Mouse (Mus musculus): ENCODE data around the gene Ptprm. TPM values are rescaled to one million over a fixed set of nuclear protein-coding genes. Genes with fewer than 3 reads are reported as not detected.

The Ptprm gene
- polyA plus RNA-seq, 1 experiment = not detected

GRCm38 (mm10) chr17:66720200-66720991 lies 633.9 kb downstream of the Ptprm start:
- no peak overlapping the region for H3K4me3 ChIP-seq (replicated peaks)
- peaks cover 8% of the 10 kb centered on the region; the same call in 1 of the 2 replicates for H3K9me3 ChIP-seq (ENCODE audit: control insufficient read depth, low read length)
- no peaks in the 10 kb centered on the region for H3K36me3 ChIP-seq (ENCODE audit: control insufficient read depth)
- no peaks in the 10 kb centered on the region for H3K27me3 ChIP-seq (ENCODE audit: control insufficient read depth)
- no peaks in the 10 kb centered on the region for H3K4me1 ChIP-seq (ENCODE audit: control insufficient read depth)
- TF ChIP-seq TAL1 (IDR thresholded peaks at IDR 0.05; ENCODE audit: low read length) (no peak), GATA1 (IDR thresholded peaks at IDR 0.05; ENCODE audit: low read length) (no peak)

- H3K4me1 ChIP-seq (ENCODE audit: control insufficient read depth) = no peaks in the 10 kb centered on the region
- no peaks in the 10 kb centered on the region for H3K27me3 ChIP-seq (ENCODE audit: control insufficient read depth)
- peaks cover 1% of the 10 kb centered on the region; the same call in 1 of the 2 replicates for H3K9me3 ChIP-seq (ENCODE audit: control insufficient read depth, low read length)
- H3K36me3 ChIP-seq (ENCODE audit: control insufficient read depth) = no peaks in the 10 kb centered on the region
- no peak for TF ChIP-seq TAL1 (IDR thresholded peaks at IDR 0.05; ENCODE audit: low read length)
- no peak overlapping the region for H3K4me3 ChIP-seq (replicated peaks)
Observed at GRCm38 (mm10) chr17:66712456-66713205, 641.6 kb downstream of the Ptprm start.

GRCm38 (mm10) chr17:66711221-66712016 lies 642.8 kb downstream of the Ptprm start:
- Histone ChIP-seq H3K4me3 (replicated peaks) (no peak overlapping the region), H3K36me3 (ENCODE audit: control insufficient read depth) (no peaks in the 10 kb centered on the region), H3K4me1 (ENCODE audit: control insufficient read depth) (no peaks in the 10 kb centered on the region), H3K9me3 (ENCODE audit: control insufficient read depth, low read length) (no peaks in the 10 kb centered on the region; the same call in 1 of the 2 replicates), H3K27me3 (ENCODE audit: control insufficient read depth) (no peaks in the 10 kb centered on the region)
- no peak for TF ChIP-seq TAL1 (IDR thresholded peaks at IDR 0.05; ENCODE audit: low read length)
- no peak for TF ChIP-seq GATA1 (IDR thresholded peaks at IDR 0.05; ENCODE audit: low read length)

GRCm38 (mm10) chr17:66710568-66710967 lies 643.7 kb downstream of the Ptprm start:
- Histone ChIP-seq H3K27me3 (ENCODE audit: control insufficient read depth) (no peaks in the 10 kb centered on the region), H3K36me3 (ENCODE audit: control insufficient read depth) (no peaks in the 10 kb centered on the region), H3K9me3 (ENCODE audit: control insufficient read depth, low read length) (no peaks in the 10 kb centered on the region; the same call in 1 of the 2 replicates), H3K4me3 (replicated peaks) (no peak overlapping the region), H3K4me1 (ENCODE audit: control insufficient read depth) (no peaks in the 10 kb centered on the region)
- TF ChIP-seq TAL1 (IDR thresholded peaks at IDR 0.05; ENCODE audit: low read length) = no peak
- no peak for TF ChIP-seq GATA1 (IDR thresholded peaks at IDR 0.05; ENCODE audit: low read length)

GRCm38 (mm10) chr17:66708748-66709147 lies 645.5 kb downstream of the Ptprm start:
- no peaks in the 10 kb centered on the region for H3K9me3 ChIP-seq (ENCODE audit: control insufficient read depth, low read length)
- TF ChIP-seq TAL1 (IDR thresholded peaks at IDR 0.05; ENCODE audit: low read length) (no peak), GATA1 (IDR thresholded peaks at IDR 0.05; ENCODE audit: low read length) (no peak)
- H3K4me3 ChIP-seq (replicated peaks) = no peak overlapping the region
- no peaks in the 10 kb centered on the region for H3K36me3 ChIP-seq (ENCODE audit: control insufficient read depth)
- H3K4me1 ChIP-seq (ENCODE audit: control insufficient read depth) = no peaks in the 10 kb centered on the region
- H3K27me3 ChIP-seq (ENCODE audit: control insufficient read depth) = no peaks in the 10 kb centered on the region

GRCm38 (mm10) chr17:66707684-66708083 lies 646.6 kb downstream of the Ptprm start:
- no peaks in the 10 kb centered on the region for H3K36me3 ChIP-seq (ENCODE audit: control insufficient read depth)
- H3K4me1 ChIP-seq (ENCODE audit: control insufficient read depth) = no peaks in the 10 kb centered on the region
- H3K4me3 ChIP-seq (replicated peaks) = no peak overlapping the region
- H3K9me3 ChIP-seq (ENCODE audit: control insufficient read depth, low read length) = no peaks in the 10 kb centered on the region
- TF ChIP-seq TAL1 (IDR thresholded peaks at IDR 0.05; ENCODE audit: low read length) = no peak
- TF ChIP-seq GATA1 (IDR thresholded peaks at IDR 0.05; ENCODE audit: low read length) = no peak
- no peaks in the 10 kb centered on the region for H3K27me3 ChIP-seq (ENCODE audit: control insufficient read depth)

- no peak overlapping the region for H3K4me3 ChIP-seq (replicated peaks)
- H3K36me3 ChIP-seq (ENCODE audit: control insufficient read depth) = no peaks in the 10 kb centered on the region
- H3K9me3 ChIP-seq (ENCODE audit: control insufficient read depth, low read length) = no peaks in the 10 kb centered on the region
- H3K27me3 ChIP-seq (ENCODE audit: control insufficient read depth) = no peaks in the 10 kb centered on the region
- no peaks in the 10 kb centered on the region for H3K4me1 ChIP-seq (ENCODE audit: control insufficient read depth)
- TF ChIP-seq TAL1 (IDR thresholded peaks at IDR 0.05; ENCODE audit: low read length) (no peak), GATA1 (IDR thresholded peaks at IDR 0.05; ENCODE audit: low read length) (no peak)
Observed at GRCm38 (mm10) chr17:66701358-66702184, 652.7 kb downstream of the Ptprm start.

- no peaks in the 10 kb centered on the region for H3K27me3 ChIP-seq (ENCODE audit: control insufficient read depth)
- H3K36me3 ChIP-seq (ENCODE audit: control insufficient read depth) = no peaks in the 10 kb centered on the region
- TF ChIP-seq GATA1 (IDR thresholded peaks at IDR 0.05; ENCODE audit: low read length) = no peak
- TF ChIP-seq TAL1 (IDR thresholded peaks at IDR 0.05; ENCODE audit: low read length) = no peak
- H3K4me1 ChIP-seq (ENCODE audit: control insufficient read depth) = no peaks in the 10 kb centered on the region
- H3K9me3 ChIP-seq (ENCODE audit: control insufficient read depth, low read length) = no peaks in the 10 kb centered on the region
- H3K4me3 ChIP-seq (replicated peaks) = no peak overlapping the region
Observed at GRCm38 (mm10) chr17:66699896-66700295, 654.4 kb downstream of the Ptprm start.
